Mouse (Mus musculus) cerebellum, adult (tissue): ENCODE data around the gene Lnx1.

Experiments used
- ATAC-seq: cut with Nextera tagmentation; 2 replicates; pipeline ENCODE4 v1.9.2; 2017; ENCODE audit warnings: mild to moderate bottlenecking, moderate library complexity, mixed read lengths; ENCODE audit not compliant: insufficient number of reproducible peaks, low FRiP score, low TSS enrichment

Gene Lnx1

GRCm38 (mm10) chr5:74700918-74701317, 1.8 kb downstream of the Lnx1 start:
- ATAC-seq, result no peak

GRCm38 (mm10) chr5:74699673-74700072, 3.0 kb downstream of the Lnx1 start:
- no peak for ATAC-seq

- no peak for ATAC-seq
Observed at GRCm38 (mm10) chr5:74697534-74697933, 5.2 kb downstream of the Lnx1 start.

GRCm38 (mm10) chr5:74694390-74694801, 8.3 kb downstream of the Lnx1 start:
- ATAC-seq, result no peak

- ATAC-seq, result no peak
Observed at GRCm38 (mm10) chr5:74693836-74694235, 8.9 kb downstream of the Lnx1 start.

GRCm38 (mm10) chr5:74692411-74693090, 10.2 kb downstream of the Lnx1 start:
- ATAC-seq, result no peak

- no peak for ATAC-seq
Observed at GRCm38 (mm10) chr5:74688822-74689221, 13.9 kb downstream of the Lnx1 start.

- ATAC-seq, result no peak
Observed at GRCm38 (mm10) chr5:74684944-74685343, 17.8 kb downstream of the Lnx1 start.

GRCm38 (mm10) chr5:74683832-74684231, 18.9 kb downstream of the Lnx1 start:
- ATAC-seq, result no peak

- ATAC-seq, result no peak
Observed at GRCm38 (mm10) chr5:74682735-74683134, 20.0 kb downstream of the Lnx1 start.

GRCm38 (mm10) chr5:74679631-74680030, 23.1 kb downstream of the Lnx1 start:
- ATAC-seq, result no peak

GRCm38 (mm10) chr5:74678693-74679092, 24.0 kb downstream of the Lnx1 start:
- ATAC-seq, result no peak

GRCm38 (mm10) chr5:74677399-74678338, 25.0 kb downstream of the Lnx1 start:
- ATAC-seq, result peak; percentile 98

- ATAC-seq, result no peak
Observed at GRCm38 (mm10) chr5:74672556-74672955, 30.2 kb downstream of the Lnx1 start.

- ATAC-seq, result no peak
Observed at GRCm38 (mm10) chr5:74670877-74671276, 31.8 kb downstream of the Lnx1 start.

GRCm38 (mm10) chr5:74669925-74670324, 32.8 kb downstream of the Lnx1 start:
- ATAC-seq, result no peak

GRCm38 (mm10) chr5:74668956-74669355, 33.8 kb downstream of the Lnx1 start:
- ATAC-seq, result no peak

GRCm38 (mm10) chr5:74662618-74663017, 40.1 kb downstream of the Lnx1 start:
- no peak for ATAC-seq

GRCm38 (mm10) chr5:74661734-74662560, 40.8 kb downstream of the Lnx1 start:
- no peak for ATAC-seq

- ATAC-seq, result peak; percentile 37; the same call in 1 of the 2 replicates
Observed at GRCm38 (mm10) chr5:74659856-74660255, 42.9 kb downstream of the Lnx1 start.

GRCm38 (mm10) chr5:74659281-74659680, 43.4 kb downstream of the Lnx1 start:
- ATAC-seq, result peak; percentile 63
